Mouse (Mus musculus) cerebellum, adult 11-12 months (tissue): ENCODE results near the gene Apoa2.

Experiments used
- DNase-seq: peaks from one replicate; pipeline ENCODE4 v3.0.0; 2022

The Apoa2 gene

GRCm38 (mm10) chr1:171205704-171206493 lies 19.0 kb upstream of the Apoa2 start:
- no peak for DNase-seq

- no peak for DNase-seq
Measured at GRCm38 (mm10) chr1:171209409-171209808, 15.4 kb upstream of the Apoa2 start.

- no peak for DNase-seq
Measured at GRCm38 (mm10) chr1:171212854-171213253, 12.0 kb upstream of the Apoa2 start.

GRCm38 (mm10) chr1:171213801-171214496 lies 10.9 kb upstream of the Apoa2 start, which contains the start of gene Nr1i3:
Gene Nr1i3 (plus strand): TSS chr1:171213970.
- DNase-seq, result no peak

- DNase-seq, result no peak
Measured at GRCm38 (mm10) chr1:171216241-171216955, 8.5 kb upstream of the Apoa2 start.

- DNase-seq, result peak; percentile 82
Measured at GRCm38 (mm10) chr1:171220871-171221270, 4.0 kb upstream of the Apoa2 start.

GRCm38 (mm10) chr1:171221281-171222193 lies 3.3 kb upstream of the Apoa2 start:
- peak; percentile 50 for DNase-seq

- DNase-seq, result peak; percentile 98
Measured at GRCm38 (mm10) chr1:171222238-171223155, 2.4 kb upstream of the Apoa2 start, which contains the start of gene Tomm40l. Gene Tomm40l (minus strand): TSS chr1:171222514.

- peak; percentile 39 for DNase-seq
Measured at GRCm38 (mm10) chr1:171223168-171223567, 1.7 kb upstream of the Apoa2 start.

GRCm38 (mm10) chr1:171223796-171224195 lies 1.1 kb upstream of the Apoa2 start:
- DNase-seq, result peak; percentile 38

- no peak for DNase-seq
Measured at GRCm38 (mm10) chr1:171226780-171227179, 1.9 kb downstream of the Apoa2 start.

- no peak for DNase-seq
Measured at GRCm38 (mm10) chr1:171227879-171228278, 3.0 kb downstream of the Apoa2 start.

GRCm38 (mm10) chr1:171229750-171230149 lies 4.9 kb downstream of the Apoa2 start:
- no peak for DNase-seq

GRCm38 (mm10) chr1:171230215-171230614 lies 5.4 kb downstream of the Apoa2 start:
- DNase-seq, result no peak

GRCm38 (mm10) chr1:171231844-171232243 lies 7.0 kb downstream of the Apoa2 start:
- no peak for DNase-seq

GRCm38 (mm10) chr1:171232348-171232747 lies 7.5 kb downstream of the Apoa2 start:
- DNase-seq, result no peak

GRCm38 (mm10) chr1:171232800-171233730 lies 8.2 kb downstream of the Apoa2 start:
- DNase-seq, result no peak

GRCm38 (mm10) chr1:171234126-171234525 lies 9.3 kb downstream of the Apoa2 start, which contains the start of gene Fcer1g:
Gene Fcer1g (minus strand): TSS chr1:171234365.
- no peak for DNase-seq

- no peak for DNase-seq
Measured at GRCm38 (mm10) chr1:171234538-171234937, 9.7 kb downstream of the Apoa2 start.

- no peak for DNase-seq
Measured at GRCm38 (mm10) chr1:171235791-171236190, 10.9 kb downstream of the Apoa2 start.
